Comparison of ENCODE assay signal across 20 mouse cellular contexts in genomic region chr1:30776196-30776595, GRCm38 (mm10).
A peak's percentile ranks its signal among the peaks of the same experiment; 100 is the strongest.
DNase-seq lines count a peak whose midpoint lies in the region; ATAC-seq and TF ChIP-seq lines count a peak whose summit lies in the region.
"Had no signal": no experiment of that assay in that cellular context is flagged by ENCODE, and none has a peak within 500 bp of the region (broad histone marks: within the 10 kb centered on the region; RNA-seq: fewer than 3 reads in every experiment).

No protein-coding gene starts in this region.

- no peak overlapping the region for H3K9ac ChIP-seq in embryonic facial prominence, embryonic 14.5 days (ENCODE audit: low read depth, low read length)
- H3K9ac ChIP-seq in kidney, postnatal 0 days (ENCODE audit: low read depth, low read length), result no peak overlapping the region
- H3K9ac ChIP-seq in lung, postnatal 0 days (replicated peaks; ENCODE audit: low read depth), result no peak overlapping the region
- H3K9ac ChIP-seq: midbrain, embryonic 12.5 days; neural tube, embryonic 13.5 days had no signal

- TF ChIP-seq EP300 in lung, postnatal 0 days (IDR thresholded peaks at IDR 0.05), result peak; percentile 67

- ATAC-seq in embryonic facial prominence, embryonic 14.5 days (ENCODE audit: low read depth), result no peak
- ATAC-seq in kidney, postnatal 0 days (replicated peaks; ENCODE audit: low FRiP score, low read depth), result no peak
- ATAC-seq in lung, postnatal 0 days, result peak; percentile 71

- H3K4me2 ChIP-seq in embryonic facial prominence, embryonic 14.5 days (ENCODE audit: low read depth, low read length), result no peak overlapping the region
- no peak overlapping the region for H3K4me2 ChIP-seq in kidney, postnatal 0 days (ENCODE audit: low read length)
- no peak overlapping the region for H3K4me2 ChIP-seq in lung, postnatal 0 days (replicated peaks; ENCODE audit: low read depth, low read length)
- H3K4me2 ChIP-seq: midbrain, embryonic 12.5 days; neural tube, embryonic 13.5 days had no signal

- 50% methylated on average over 2 of the region's 2 CpGs for WGBS in embryonic facial prominence, embryonic 14.5 days
- WGBS in embryonic facial prominence, embryonic 10.5 days, result 77% methylated on average over 2 of the region's 2 CpGs
- 64% methylated on average over 2 of the region's 2 CpGs for WGBS in kidney, postnatal 0 days
- WGBS in lung, postnatal 0 days, result 46% methylated on average over 2 of the region's 2 CpGs
- WGBS in lung, adult 2 months, result 55% methylated on average over 2 of the region's 2 CpGs

- no peak overlapping the region for H3K27ac ChIP-seq in embryonic facial prominence, embryonic 14.5 days (replicated peaks; ENCODE audit: low read depth, low read length)
- H3K27ac ChIP-seq in embryonic facial prominence, embryonic 10.5 days (replicated peaks), result no peak overlapping the region
- no peak overlapping the region for H3K27ac ChIP-seq in kidney, postnatal 0 days
- 0 out of 2 replicates have a peak overlapping the region, but pooled peaks have one; percentile 49 for H3K27ac ChIP-seq in lung, postnatal 0 days (ENCODE audit: low read length)
- H3K27ac ChIP-seq: heart, embryonic 10.5 days; hindbrain, embryonic 10.5 days; midbrain, embryonic 12.5 days; neural tube, embryonic 13.5 days had no signal

- no peak for TF ChIP-seq POLR2A in lung, adult 2 months (IDR thresholded peaks at IDR 0.05; ENCODE audit: borderline replicate concordance, extremely low read depth, low read depth, low read length)

- peak; percentile 15; the same call in 1 of the 2 replicates for TF ChIP-seq CTCF in kidney, postnatal 0 days (IDR thresholded peaks at IDR 0.05; ENCODE audit: low read depth)
- peak; percentile 45 for TF ChIP-seq CTCF in lung, postnatal 0 days (IDR thresholded peaks at IDR 0.05)
- no peak for TF ChIP-seq CTCF in lung, adult 2 months (IDR thresholded peaks at IDR 0.05; ENCODE audit: insufficient read depth, low read length)

- H3K4me1 ChIP-seq in embryonic facial prominence, embryonic 14.5 days (ENCODE audit: control insufficient read depth, insufficient read depth, low read length), result no peaks in the 10 kb centered on the region
- H3K4me1 ChIP-seq in embryonic facial prominence, embryonic 10.5 days, result no peaks in the 10 kb centered on the region
- H3K4me1 ChIP-seq in kidney, postnatal 0 days (replicated peaks; ENCODE audit: insufficient read depth, low read length), result no peaks in the 10 kb centered on the region
- no peaks in the 10 kb centered on the region for H3K4me1 ChIP-seq in lung, postnatal 0 days (ENCODE audit: insufficient read depth, low read depth, low read length)
- no peaks in the 10 kb centered on the region for H3K4me1 ChIP-seq in lung, adult 2 months (ENCODE audit: control insufficient read depth, insufficient read depth, low read length)
- H3K4me1 ChIP-seq: heart, embryonic 10.5 days; hindbrain, embryonic 10.5 days; midbrain, embryonic 12.5 days; neural tube, embryonic 13.5 days had no signal

- H3K36me3 ChIP-seq in embryonic facial prominence, embryonic 14.5 days (ENCODE audit: control insufficient read depth, insufficient read depth, low read length), result no peaks in the 10 kb centered on the region
- no peaks in the 10 kb centered on the region for H3K36me3 ChIP-seq in embryonic facial prominence, embryonic 10.5 days (replicated peaks)
- H3K36me3 ChIP-seq in kidney, postnatal 0 days (ENCODE audit: insufficient read depth, low read length), result no peaks in the 10 kb centered on the region
- H3K36me3 ChIP-seq in lung, postnatal 0 days (ENCODE audit: insufficient read depth, low read length), result no peaks in the 10 kb centered on the region
- H3K36me3 ChIP-seq: heart, embryonic 10.5 days; hindbrain, embryonic 10.5 days; midbrain, embryonic 12.5 days; neural tube, embryonic 13.5 days had no signal

- H3K4me3 ChIP-seq in embryonic facial prominence, embryonic 14.5 days (ENCODE audit: low read depth, low read length), result no peak overlapping the region
- no peak overlapping the region for H3K4me3 ChIP-seq in embryonic facial prominence, embryonic 10.5 days
- H3K4me3 ChIP-seq in kidney, postnatal 0 days (replicated peaks; ENCODE audit: low read depth, low read length), result no peak overlapping the region
- H3K4me3 ChIP-seq in lung, postnatal 0 days (ENCODE audit: low read depth, low read length), result no peak overlapping the region
- H3K4me3 ChIP-seq in lung, adult 2 months (replicated peaks; ENCODE audit: extremely low read depth, low read depth, low read length), result no peak overlapping the region
- H3K4me3 ChIP-seq: heart, embryonic 10.5 days; hindbrain, embryonic 10.5 days; midbrain, embryonic 12.5 days; neural tube, embryonic 13.5 days had no signal

- no peaks in the 10 kb centered on the region for H3K9me3 ChIP-seq in embryonic facial prominence, embryonic 14.5 days (ENCODE audit: control insufficient read depth, low read length)
- no peaks in the 10 kb centered on the region for H3K9me3 ChIP-seq in embryonic facial prominence, embryonic 10.5 days
- no peaks in the 10 kb centered on the region for H3K9me3 ChIP-seq in kidney, postnatal 0 days (replicated peaks; ENCODE audit: low read length)
- no peaks in the 10 kb centered on the region for H3K9me3 ChIP-seq in lung, postnatal 0 days (ENCODE audit: low read length)
- H3K9me3 ChIP-seq: heart, embryonic 10.5 days; hindbrain, embryonic 10.5 days; midbrain, embryonic 12.5 days; neural tube, embryonic 13.5 days had no signal

- DNase-seq in embryonic facial prominence, embryonic 14.5 days (ENCODE audit: low spot score), result peak; percentile 41
- no peak for DNase-seq in embryonic facial prominence, embryonic 10.5 days (ENCODE audit: low spot score)
- DNase-seq in kidney, postnatal 0 days (ENCODE audit: low spot score), result peak; percentile 71
- DNase-seq in kidney, postnatal 4 days, result no peak
- DNase-seq in lung, postnatal 0 days (ENCODE audit: low spot score), result peak; percentile 80
- no peak for DNase-seq in lung, adult 2 months
- DNase-seq in lung, postnatal 36 days, result peak; percentile 78
- no peak for DNase-seq in cerebellum, adult 9-11 months
- DNase-seq: adrenal gland, postnatal 14 days; cerebellum, adult 9-10 months; kidney, adult 18-20 months; kidney, postnatal 10 days; liver; retina, postnatal 1 day; right cerebral cortex, postnatal 25 days; spleen, adult 18-20 months had no signal

- no peaks in the 10 kb centered on the region for H3K27me3 ChIP-seq in embryonic facial prominence, embryonic 14.5 days (replicated peaks; ENCODE audit: control insufficient read depth, insufficient read depth, low read length)
- no peaks in the 10 kb centered on the region for H3K27me3 ChIP-seq in embryonic facial prominence, embryonic 10.5 days (replicated peaks; ENCODE audit: low read depth, poor library complexity, severe bottlenecking)
- no peaks in the 10 kb centered on the region for H3K27me3 ChIP-seq in kidney, postnatal 0 days (ENCODE audit: insufficient read depth, low read length)
- no peaks in the 10 kb centered on the region for H3K27me3 ChIP-seq in lung, postnatal 0 days (replicated peaks; ENCODE audit: insufficient read depth, low read length)
- H3K27me3 ChIP-seq: midbrain, embryonic 12.5 days; neural tube, embryonic 13.5 days had no signal

Comparison
In these comparisons a context has a peak if more than half of its experiments do, and no peak if none do; other contexts are left out.
1. DNase-seq: peak in embryonic facial prominence, embryonic 14.5 days (single experiment), kidney, postnatal 0 days (single experiment), lung, postnatal 0 days (single experiment) and lung, postnatal 36 days (single experiment); none in embryonic facial prominence, embryonic 10.5 days (single experiment), kidney, postnatal 4 days (0 of 2), lung, adult 2 months (single experiment) and cerebellum, adult 9-11 months (single experiment).